Mouse (Mus musculus): ENCODE measurements at regions not wholly inside any gene's neighbourhood (a gene's known extent, or its start where the extent isn't known, plus 50 kb on each side); places are given as distances from the start of the nearest gene placed in this dataset.

DNA sequence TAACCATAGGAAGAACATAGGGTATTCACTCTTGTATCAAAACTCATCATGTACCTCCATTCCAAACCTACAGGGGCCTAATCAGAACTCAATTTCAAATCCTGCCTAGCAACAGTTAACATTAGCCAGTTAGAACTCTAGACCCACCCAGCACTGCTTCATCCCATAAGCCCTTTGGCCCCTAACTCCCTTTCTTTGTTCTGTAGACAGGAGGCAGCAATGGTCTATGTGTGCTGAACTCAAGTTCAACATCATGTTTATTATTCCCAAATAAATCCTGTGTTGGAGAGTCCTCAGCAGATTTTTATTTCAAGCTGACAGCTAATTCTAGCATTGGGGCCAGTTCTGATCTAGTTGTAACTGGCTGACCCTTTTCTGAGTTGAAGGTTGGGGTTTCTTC is 112.2 kb downstream of the Ipo8 start:
- no peak for ATAC-seq

DNA sequence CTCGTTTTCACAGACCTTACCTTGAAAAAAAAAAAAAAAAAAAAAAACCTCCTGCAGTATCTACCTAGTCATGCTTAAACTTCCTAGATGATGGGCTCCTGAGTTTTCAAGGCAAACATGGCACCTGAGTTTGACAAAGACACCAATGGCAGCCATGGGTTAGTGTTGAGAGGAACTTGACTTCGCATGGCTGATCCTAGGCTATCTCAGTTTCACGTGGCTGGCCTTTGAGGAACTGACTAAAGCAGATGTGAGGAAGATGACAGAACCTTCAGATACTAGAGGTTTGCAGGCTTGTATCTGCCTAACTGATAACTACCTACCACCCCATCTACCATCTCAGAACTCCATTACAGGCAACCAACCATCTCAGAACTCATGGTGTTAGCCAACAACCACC is 120.9 kb downstream of the Ipo8 start:
- no peak for ATAC-seq

DNA sequence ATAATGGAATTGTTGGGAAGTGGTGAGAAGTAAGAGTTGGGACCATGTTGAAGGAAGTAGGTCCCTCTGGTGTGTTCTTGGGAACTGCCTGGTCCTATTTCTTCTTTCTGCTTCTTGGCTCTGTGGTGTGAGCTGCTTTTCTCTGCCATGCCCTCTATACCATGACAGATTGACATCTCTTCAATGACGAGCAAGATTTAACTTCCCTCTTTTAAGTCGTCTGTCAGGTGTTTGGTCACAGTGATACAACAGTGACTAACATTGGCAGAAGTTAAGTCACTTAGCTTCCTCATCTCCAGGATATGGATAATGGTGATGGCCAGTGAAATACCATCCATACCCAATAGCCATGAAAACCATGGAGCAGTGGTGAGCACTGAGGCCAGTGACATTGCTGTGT is 122.9 kb downstream of the Ipo8 start:
- no peak for ATAC-seq

DNA sequence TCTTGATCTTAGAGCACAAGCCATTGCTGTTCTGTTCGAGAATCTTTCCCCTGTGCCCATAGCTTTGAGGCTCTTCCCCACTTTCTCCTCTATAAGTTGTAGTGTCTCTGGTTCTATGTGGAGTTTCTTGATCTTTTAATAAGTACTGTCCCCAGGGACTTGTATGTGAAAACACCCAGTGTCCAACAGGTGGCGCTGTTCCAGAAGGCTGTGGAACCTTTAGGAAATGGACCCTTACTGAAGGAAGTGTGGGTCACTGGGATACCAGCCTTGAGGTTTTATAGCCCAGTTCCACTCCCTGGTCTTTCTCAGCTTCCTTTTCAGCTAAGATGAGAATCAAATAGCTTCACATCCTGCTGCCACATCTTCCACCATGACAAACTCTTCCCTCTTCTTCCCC is 125.6 kb downstream of the Ipo8 start:
- ATAC-seq, result peak; percentile 53

DNA sequence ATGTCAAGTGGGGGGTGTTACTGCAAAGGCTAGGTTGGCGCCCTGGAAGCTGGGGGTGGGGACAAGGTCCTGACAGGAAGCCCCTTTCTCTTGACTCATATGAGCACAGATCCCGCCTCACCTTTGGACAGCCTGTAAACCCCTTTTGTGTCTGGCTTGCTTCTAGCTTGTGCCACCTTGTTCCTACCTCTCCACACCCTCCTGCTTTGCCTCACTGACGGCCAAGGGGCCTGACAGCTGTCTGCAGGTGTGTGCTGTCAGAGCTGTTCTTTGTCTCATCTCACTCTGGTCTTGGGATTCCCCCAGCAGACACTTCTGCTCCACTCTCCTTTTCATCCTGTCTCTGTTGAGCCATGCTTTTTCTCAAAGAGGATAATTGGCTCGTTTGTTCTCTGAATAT is 137.9 kb downstream of the Ipo8 start:
- ATAC-seq, result no peak

DNA sequence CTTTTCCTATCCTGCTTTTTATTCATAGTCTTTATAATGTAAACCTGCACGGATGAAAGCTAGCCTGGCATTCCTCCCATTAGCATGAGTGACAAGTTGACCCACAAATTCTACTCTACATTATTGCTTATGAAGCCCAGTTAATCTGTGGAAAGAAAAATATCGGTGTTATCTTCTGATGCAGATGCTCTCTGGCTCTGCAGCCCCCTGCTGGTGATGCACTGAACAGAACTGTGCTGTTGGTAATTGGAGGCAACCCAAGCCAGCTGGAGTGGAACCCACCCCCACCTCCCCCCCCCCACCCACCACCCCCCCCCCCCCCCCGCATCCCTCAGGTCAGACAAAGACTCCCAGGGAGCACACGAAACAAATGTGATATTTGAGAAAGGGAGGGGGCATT is 143.5 kb downstream of the Ipo8 start:
- ATAC-seq, result no peak

DNA sequence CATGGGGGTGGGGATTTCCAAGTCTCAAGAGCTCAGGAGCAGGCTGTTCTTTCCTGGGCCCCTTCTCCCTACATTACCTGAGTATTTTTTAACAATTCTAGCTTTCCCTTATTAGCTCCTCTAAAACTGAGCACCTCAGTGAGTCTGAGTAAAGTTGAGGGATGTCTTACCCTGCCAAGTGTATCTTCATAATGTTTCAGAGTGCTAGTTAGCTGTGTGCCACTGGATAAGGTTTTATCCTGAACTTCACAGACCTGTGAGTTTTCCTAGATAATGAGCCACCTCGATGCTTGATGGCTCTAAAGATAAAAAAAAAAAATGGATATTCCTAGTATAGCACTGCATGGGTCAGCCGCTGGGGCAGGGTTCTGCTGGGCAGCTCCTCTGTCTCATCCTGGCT is 171.1 kb downstream of the Ipo8 start:
- no peak for ATAC-seq

DNA sequence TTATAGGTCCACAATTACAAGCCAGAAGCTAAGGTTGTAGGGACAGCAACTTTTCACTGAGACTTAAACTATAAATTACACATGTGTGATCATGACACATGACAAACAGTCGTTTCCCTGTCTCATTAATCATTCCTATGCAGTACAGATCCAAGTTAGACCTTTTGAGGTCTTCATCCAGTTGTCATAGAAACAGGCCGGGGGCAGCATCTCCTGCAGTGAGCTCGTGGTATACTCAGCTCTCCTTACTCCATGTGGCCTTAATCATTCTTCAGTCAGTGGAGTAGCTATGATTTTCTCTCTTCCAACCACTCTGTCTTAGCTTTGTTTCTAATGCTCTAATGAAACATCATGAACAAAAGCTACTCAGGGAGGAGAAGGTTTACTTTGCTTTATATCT is 178.1 kb downstream of the Ipo8 start:
- ATAC-seq, result no peak

DNA sequence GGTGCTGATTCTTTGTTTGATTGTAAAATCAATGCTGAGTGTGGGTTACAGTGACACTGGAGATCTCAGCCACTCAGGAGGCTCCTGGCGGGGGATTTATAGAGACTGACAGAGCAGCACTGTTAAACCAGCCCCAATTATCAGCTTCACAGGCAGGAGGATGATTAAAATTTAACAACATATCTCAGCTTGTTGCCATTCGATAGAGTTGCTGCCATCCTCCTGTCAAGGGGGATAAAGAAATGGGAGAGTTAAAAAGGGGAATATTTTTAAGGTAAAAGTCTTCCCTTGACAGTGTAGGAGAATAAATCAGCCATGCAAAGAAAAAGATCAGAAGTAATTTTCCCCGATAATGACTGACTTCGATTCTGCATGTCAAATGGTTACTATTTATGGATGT is 178.8 kb downstream of the Ipo8 start:
- ATAC-seq, result no peak

DNA sequence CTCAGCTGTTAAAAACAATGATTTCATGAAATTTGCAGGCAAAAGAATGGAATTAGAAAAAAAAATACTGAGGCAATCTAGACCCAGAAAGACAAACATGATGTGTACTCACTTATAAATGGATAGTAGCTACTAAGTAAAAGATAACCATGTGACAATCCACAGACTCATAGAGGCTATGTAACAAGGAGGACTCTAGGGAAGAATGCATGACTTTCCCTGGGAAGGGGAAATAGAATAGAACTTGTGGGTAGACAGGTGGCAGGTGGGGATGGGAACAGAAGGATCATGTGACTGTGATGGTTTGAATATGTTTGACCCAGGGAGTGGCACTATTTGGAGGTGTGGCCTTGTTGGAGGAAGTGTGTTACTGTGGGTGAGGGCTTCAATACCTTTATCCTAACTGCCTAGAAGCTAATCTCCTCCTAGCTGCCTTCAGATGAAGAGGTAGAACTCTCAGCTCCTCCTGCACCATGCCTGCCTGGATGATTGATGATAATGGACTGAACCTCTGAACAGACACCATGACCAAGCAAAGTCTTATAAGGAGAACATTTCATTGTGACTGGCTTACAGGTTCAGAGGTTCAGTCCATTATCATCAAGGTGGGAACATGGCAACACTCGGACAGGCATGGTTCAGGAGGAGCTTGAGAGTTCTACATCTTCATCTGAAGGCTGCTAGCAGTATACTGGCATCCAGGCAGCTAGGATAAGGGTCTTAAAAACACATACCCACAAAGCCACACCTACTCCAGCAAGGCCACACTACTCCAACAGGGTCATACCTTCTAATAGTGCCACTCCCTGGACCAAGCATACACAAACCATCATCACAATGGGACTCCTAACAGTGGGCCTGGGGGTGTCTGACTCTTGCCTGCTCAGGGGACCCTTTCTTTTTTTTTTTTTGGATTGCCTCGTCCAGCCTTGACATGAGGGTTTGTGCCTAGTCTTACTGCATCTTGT is 183.6 kb downstream of the Ipo8 start:
- no peak for ATAC-seq

DNA sequence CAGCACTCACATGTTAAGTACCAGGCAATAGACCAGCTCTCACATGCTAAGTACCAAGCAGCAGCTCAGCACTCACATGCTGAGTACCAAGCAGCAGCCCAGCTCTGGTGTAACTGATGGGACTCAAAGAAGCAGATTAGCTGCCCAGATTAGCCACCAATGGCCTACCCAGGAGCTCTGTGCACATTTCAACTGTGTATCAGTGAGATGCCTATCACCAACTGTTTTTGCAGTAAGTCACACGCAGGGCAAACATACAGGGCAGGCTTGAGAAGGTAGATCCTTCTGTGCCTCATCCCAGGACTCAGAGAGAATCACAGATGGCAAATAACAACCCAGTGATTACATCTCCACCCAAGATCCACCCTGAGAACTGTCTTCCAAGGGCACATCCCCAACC is 190.7 kb downstream of the Ipo8 start:
- no peak for ATAC-seq

DNA sequence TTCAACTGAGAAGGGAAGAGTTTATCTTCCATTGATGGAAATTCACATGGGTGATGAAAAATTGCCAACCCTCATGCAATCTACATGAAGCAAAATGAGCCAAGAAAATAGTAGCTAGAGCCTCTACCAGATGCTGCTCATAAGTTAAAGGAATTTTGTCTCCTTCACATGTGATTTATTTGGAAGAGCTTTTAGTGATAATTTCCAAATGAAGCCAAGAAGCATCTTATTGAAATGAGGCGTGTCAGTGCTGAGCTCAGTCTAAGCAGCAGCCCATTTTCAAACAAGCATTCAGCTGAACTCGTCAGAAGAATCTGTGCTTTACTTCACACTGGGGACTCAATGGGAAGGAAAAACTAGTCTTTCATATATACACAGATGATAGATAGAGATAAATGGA is 190.0 kb upstream of the Tmtc1 start:
- no peak for ATAC-seq

DNA sequence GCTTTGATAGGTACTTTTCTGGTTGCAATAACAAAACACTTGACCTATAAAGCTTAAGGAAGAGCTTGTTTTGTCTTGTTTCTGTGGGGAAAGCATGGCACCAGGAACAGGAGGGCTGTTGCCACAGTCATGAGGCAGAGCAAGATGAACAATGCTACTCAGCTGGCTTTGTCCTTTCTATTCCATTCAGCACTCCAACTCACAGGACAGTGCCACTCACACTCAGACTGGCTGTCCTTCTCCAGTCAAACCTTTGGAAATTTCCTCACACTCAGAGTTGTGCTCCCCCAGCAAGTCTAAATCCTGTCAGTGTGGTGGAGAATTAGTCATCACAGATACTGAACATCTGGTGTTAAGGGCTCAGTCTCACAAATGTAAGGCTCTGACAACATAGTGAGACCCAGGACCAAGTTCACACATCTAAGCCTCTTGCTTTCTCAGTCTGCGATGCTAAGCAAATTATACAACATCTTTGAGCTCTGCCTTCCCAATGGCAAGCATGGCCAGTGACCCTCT is 183.0 kb upstream of the Tmtc1 start:
- no peak for ATAC-seq

DNA sequence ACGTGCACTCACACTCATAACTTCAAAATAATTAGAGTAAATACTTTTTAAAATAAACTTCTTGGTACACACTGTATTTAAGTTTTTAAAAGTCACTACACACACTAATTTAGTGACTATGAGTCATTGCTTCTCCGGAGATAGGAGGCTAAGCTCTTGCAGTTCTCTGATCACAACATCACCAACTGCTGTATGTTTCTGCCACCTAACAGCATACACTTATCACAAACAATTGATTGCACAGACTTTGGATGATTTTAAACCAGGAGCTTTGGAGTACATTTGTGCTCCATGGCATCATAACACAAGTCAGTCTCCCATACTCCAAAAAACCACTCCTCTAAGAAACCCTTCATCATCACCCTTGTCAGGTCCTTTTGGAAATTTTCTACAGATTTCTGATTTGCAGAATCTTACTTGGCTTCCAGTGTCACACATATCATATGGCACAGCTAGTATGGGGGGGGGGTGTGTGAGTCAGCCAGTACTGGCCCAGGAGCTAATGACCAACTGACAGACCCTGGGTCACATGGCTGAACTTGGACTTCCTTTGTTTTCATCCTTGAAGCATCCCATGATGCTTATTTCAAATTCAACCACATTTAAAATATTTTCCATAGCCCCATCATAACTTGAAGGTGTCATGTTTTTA is 179.1 kb upstream of the Tmtc1 start:
- no peak for ATAC-seq

DNA sequence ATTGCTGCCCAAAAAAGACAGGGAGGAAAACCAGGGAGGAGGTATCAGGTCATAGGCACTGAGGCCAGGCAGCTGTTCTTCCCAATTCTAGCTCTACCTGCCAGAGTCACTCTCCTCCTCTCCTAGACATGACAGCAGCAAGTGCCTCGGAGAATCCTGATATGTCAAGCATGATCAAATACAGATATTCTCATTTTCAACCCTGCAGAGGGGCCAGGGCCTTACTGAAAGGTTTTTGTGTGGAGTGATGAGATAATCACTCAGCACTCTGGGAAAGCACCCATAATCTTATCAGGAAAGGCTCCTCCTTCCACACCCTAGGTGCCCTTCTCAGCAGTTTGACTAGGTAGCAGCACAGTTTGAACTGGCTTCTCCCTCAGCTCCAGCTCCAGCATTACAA is 175.8 kb upstream of the Tmtc1 start:
- ATAC-seq, result no peak

DNA sequence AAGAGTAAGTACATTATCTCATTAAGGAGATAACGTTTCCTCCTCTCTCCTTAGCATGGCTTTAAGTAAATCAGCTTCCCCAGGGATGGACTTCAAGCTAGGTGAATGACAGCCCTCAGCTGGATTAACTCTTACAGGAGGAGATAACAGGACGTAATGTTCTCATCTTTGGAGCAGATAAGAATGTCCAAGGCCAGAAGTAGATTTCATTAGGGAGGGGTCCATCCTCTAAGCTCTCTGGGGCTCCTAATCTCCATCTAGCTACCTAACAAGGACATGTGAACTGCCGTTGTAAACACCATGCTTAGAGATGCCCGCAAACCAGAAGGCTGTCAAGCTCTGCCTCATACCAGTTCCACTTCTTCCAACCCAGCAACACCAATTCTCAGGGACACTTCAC is 171.7 kb upstream of the Tmtc1 start:
- ATAC-seq, result no peak

DNA sequence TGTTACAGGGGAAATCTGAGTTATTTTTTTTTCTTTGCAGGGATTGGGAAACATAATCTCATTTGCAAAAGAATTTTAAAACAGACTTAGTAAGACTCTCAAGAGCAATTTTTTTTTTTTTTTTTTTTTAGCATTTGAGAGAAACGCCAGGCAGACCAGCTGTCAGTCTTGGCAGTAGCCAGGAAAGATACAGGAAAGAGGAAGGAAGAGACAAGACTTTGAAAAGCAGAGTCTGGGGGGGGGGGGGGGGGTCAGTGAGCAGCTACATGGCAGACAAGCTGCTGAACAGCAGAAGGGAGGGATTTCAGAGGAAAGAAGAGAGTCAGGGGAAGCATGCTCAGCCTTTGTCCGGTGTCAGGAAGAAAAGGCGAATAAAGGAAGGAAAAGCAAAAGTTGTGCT is 171.3 kb upstream of the Tmtc1 start:
- no peak for ATAC-seq

DNA sequence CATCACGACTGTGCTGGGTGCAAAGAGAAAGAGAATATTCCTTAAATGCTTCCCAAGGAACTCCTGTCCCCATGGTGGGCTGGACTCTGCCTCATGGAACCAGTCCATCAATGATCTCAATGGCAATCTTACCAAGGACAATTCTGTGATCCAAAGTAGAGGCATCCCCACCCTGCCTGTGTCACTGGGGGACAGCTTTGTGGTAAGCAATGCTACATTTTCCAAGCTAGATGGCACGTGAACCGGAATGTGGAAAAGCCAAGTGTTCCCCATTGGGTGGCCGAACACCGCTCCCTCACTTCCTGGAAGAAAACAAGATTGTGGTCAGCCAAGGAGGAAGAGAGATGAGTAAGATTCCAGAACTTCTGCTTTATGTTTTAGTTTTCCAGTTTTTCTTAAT is 164.7 kb upstream of the Tmtc1 start:
- no peak for ATAC-seq

DNA sequence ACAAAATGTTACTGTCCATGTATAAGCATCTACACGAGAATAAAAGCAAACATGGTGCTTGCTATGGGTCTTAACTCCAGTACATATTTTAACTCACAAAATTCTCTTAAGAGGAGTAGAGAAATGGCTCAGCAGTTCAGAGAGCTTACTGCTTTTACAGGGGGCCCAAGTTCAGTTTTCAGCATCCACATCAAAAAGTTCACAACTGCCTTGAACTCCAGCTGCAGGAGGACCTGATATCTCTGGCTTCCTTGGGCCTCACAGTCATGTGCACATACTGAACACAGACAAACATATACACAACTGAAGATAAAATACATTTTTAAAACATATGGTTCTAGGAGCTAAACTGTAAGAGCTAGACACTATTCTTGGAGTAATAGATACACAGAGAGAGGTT is 161.0 kb upstream of the Tmtc1 start:
- no peak for ATAC-seq

DNA sequence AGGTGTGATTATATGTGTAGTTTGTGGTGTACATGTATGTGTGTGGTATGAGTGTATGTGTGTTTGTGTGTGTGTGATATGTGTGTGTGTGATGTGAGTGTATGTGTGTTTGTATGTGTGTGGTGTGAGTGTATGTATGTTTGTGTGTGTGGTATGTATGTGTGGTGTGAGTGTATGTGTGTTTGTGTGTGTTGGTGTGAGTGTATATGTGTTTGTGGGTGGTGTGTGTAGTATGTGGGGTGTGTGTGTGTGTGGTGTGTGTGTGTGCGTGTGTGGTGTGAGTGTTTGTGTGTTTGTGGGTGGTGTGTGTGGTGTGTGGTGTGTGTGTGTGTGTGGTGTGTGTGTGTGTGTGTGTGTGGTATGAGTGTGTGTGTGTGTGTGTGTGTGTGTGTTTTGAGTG is 160.6 kb upstream of the Tmtc1 start:
- ATAC-seq, result no peak

DNA sequence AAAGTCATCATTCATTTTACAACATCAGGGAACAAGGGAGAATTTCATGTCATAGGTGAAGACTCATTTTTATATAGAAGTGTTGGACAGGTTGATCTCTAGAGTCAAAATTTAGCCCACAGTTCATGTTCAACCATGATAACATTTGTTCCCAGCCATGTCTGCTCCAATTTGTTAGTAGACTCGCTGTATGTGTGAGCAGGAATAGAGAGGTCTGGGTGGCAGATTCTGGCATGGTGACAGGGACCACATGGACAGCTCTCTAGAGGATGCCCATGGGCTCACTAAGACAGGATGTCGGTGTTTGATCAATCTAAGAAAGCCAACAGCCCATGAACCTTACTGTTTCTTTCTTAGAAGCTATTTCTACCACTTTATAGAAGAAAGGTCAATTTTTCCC is 159.7 kb upstream of the Tmtc1 start:
- ATAC-seq, result no peak

DNA sequence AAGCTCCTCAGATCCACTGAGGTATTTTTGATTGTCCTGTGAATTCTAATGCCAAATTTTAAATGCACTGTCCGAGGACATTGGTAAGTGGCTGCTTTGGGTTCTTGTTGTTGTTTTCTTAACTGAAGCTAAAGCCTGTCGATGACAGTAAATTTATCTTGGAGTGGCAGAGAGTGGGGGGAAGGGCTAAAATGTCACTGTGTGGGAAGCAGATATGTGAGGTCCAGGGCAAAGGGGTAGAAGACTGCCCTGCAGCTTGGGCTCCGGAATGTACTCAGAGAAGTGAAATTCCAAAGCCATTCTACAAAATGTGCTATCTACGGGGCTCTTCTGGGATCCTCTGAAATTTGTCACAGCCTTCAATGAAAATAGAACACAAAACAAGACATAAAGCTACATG is 159.3 kb upstream of the Tmtc1 start:
- ATAC-seq, result no peak

DNA sequence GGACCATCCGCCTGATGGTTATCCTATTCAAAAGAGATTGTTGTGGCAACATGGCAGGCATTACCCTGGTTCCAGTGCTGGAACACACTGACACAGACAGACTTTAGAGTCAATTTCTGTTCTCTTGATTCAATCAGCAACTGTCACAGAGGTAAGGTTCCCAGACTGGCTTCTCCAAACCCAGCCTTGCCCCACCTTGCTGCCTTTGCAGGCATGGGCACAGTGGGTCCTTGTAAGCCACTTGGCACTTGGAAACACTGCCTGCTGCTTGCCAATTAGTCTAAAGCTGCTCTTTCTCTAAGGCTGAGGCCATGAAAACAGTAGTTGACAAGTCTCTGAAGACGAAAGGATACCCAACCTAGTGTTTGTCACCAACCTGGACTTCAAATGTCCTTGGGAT is 158.7 kb upstream of the Tmtc1 start:
- no peak for ATAC-seq

DNA sequence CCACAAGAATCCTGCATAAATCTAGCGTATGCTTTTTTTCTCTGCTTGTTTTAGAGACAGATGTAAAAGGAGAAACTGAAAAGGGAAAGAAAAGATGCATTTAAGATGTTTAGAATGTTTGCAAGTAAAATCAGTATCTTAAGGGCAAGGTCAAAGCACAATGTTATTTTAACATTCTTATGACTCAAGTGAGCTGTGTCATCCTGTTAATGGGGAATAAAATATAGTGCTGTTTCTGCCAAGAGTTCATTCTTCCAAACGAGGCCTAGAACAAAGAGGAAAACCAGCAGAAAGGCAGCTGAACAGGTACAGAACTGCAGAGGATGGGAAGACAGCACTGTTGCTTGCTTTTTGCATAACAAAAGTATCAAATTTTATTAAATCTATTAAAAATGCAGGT is 156.7 kb upstream of the Tmtc1 start:
- no peak for ATAC-seq

Measured in CD4-positive, CD25-positive, alpha-beta regulatory T cell, adult 4 months (primary cell).